Mouse (Mus musculus) gastrocnemius, postnatal 14 days (tissue): ENCODE data around the gene Stmnd1. TPM values are rescaled to one million over a fixed set of nuclear protein-coding genes. Genes with fewer than 3 reads are reported as not detected.

Source experiments
- total RNA-seq, 2 experiments: library from RNA; stranded (reverse); gene quantifications; 2 replicates each; pipeline ENCODE4 v1.2.3; 2021

The Stmnd1 gene
- total RNA-seq, 2 experiments from 2014 or later, result 0.70 to 0.71 TPM

Other genes starting within 250 kb of the Stmnd1 start
- 100 to 1,000 TPM; 145 to 185 TPM for gene Rbm24, start 144.7 kb downstream of the Stmnd1 start, total RNA-seq
- 100 to 1,000 TPM; 241 to 245 TPM for gene Cap2, start 228.1 kb downstream of the Stmnd1 start, total RNA-seq